Mouse (Mus musculus) kidney, postnatal 0 days (tissue): ENCODE data around the gene Mtg2. TPM values are rescaled to one million over a fixed set of nuclear protein-coding genes. Genes with fewer than 3 reads are reported as not detected.

Experiments
- ATAC-seq: fragments of 200-750 bp; cut with Nextera tagmentation; replicated peaks from 2 replicates; pipeline ENCODE4 v1.8.0; 2017; ENCODE audit warnings: low read depth, moderate number of reproducible peaks, moderate TSS enrichment, moderate library complexity; ENCODE audit not compliant: low FRiP score
- DNase-seq: peaks from one replicate; pipeline ENCODE4 v3.0.0-alpha.2; 2016; ENCODE audit warnings: low spot score
- H3K27ac ChIP-seq: fragments of 300-500 bp; sonication (generic); 2 replicates; pipeline ENCODE4 v1.5.1; 2014; ENCODE audit warnings: mild to moderate bottlenecking
- H3K27me3 ChIP-seq: fragments of 300-500 bp; sonication (generic); 2 replicates; pipeline ENCODE4 v1.6.1; 2014; ENCODE audit warnings: low read length, mixed read lengths; ENCODE audit not compliant: insufficient read depth
- H3K36me3 ChIP-seq: fragments of 300-500 bp; sonication (generic); 2 replicates; pipeline ENCODE4 v1.6.1; 2014; ENCODE audit warnings: low read length, mixed read lengths; ENCODE audit not compliant: insufficient read depth
- H3K4me1 ChIP-seq: fragments of 300-500 bp; sonication (generic); replicated peaks from 2 replicates; pipeline ENCODE4 v1.6.1; 2014; ENCODE audit warnings: antibody characterized with exemption, low read length, mixed read lengths; ENCODE audit not compliant: insufficient read depth
- H3K4me2 ChIP-seq: fragments of 300-500 bp; sonication (generic); 2 replicates; pipeline ENCODE4 v1.6.1; 2014; ENCODE audit warnings: mild to moderate bottlenecking, low read length, moderate library complexity, mixed read lengths
- H3K4me3 ChIP-seq: fragments of 300-500 bp; sonication (generic); replicated peaks from 2 replicates; pipeline ENCODE4 v1.5.1; 2014; ENCODE audit warnings: low read depth, low read length
- H3K9ac ChIP-seq: fragments of 300-500 bp; sonication (generic); 2 replicates; pipeline ENCODE4 v1.6.1; 2014; ENCODE audit warnings: low read depth, low read length
- H3K9me3 ChIP-seq: fragments of 300-500 bp; sonication (generic); replicated peaks from 2 replicates; pipeline ENCODE4 v1.6.1; 2016; ENCODE audit warnings: low read length, inconsistent platforms, mixed read lengths
- CTCF ChIP-seq: IDR thresholded peaks from 2 replicates; pipeline ENCODE4 v1.5.1; 2016; ENCODE audit warnings: antibody characterized with exemption, low read depth, mild to moderate bottlenecking, moderate library complexity
- WGBS: fragments of 180-500 bp; shearing (Covaris S2); extraction: QIAGEN DNeasy Blood & Tissue Kit; methylation state at CpG from one replicate; pipeline ENCODE4 v1.1.7; 2014; 5-methylcytosine and 5-hydroxymethylcytosine counted together
- polyA plus RNA-seq: library from polyadenylated mRNA; unstranded; fragments of >200 nt; fragmentation: Nextera tagmentation; extraction: Ambion mirVana; gene quantifications from 2 replicates; pipeline ENCODE4 v1.2.1, GENCODE M21; 2015

Mtg2 gene
- polyA plus RNA-seq, 1 experiment from 2014 or later: 18.6 TPM

DNA sequence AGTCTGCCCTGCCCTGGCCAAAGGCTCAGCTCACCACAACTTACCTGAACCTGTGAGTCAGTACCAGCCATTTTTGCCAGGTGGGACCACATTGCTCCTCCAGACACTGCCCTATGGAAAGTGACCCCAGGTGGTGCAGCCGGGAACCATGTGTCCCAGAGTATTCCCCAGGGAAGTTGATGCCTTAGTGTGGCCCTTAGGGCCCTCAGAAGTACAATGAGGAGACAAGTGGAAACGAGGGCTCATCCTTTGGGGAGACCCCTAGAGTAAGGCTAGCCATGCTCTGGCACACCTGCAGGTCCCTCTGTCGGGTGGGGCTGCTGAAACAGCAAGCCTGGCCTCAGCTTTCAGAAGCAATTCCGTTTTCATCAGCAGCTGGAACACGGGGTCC lies 16.2 kb downstream of the Mtg2 start:
- Histone ChIP-seq H3K4me3 (no peak overlapping the region), H3K36me3 (0 out of 2 replicates have a peak, but pooled peaks cover 4% of the 10 kb centered on the region), H3K9me3 (no peaks in the 10 kb centered on the region), H3K9ac (no peak overlapping the region), H3K27ac (no peak overlapping the region), H3K4me2 (no peak overlapping the region), H3K27me3 (no peaks in the 10 kb centered on the region), H3K4me1 (no peaks in the 10 kb centered on the region)
- no peak for TF ChIP-seq CTCF
- 0 out of 2 replicates have a peak, but pooled peaks have one; percentile 5 for ATAC-seq
- WGBS: 81% methylated on average over 5 of the region's 5 CpGs
- no peak for DNase-seq

DNA sequence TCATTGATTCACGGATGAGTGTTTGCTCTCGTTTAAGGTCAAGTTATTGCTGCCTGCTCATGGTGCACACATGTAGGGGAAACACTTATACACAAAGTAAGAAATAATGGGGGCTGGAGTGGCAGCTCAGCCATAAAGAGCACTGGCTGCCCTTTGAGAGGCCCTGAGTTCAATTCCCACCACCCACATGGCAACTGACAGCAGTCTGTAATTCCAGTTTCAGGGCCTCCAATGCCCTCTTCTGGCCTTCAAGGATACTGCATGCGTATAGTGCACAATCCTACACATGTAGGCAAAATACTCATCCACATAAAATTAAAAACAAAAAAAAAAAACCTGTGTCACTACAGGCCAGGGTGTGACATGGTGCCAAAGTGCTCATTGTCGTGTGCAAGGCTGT lies 17.1 kb downstream of the Mtg2 start:
- no peak overlapping the region for H3K4me3 ChIP-seq
- H3K4me2 ChIP-seq: no peak overlapping the region
- TF ChIP-seq CTCF: peak; percentile 30; the same call in 1 of the 2 replicates
- WGBS: 90% methylated on average over 4 of the region's 4 CpGs
- no peak overlapping the region for H3K9ac ChIP-seq
- H3K9me3 ChIP-seq: no peaks in the 10 kb centered on the region
- no peaks in the 10 kb centered on the region for H3K4me1 ChIP-seq
- no peak for DNase-seq
- H3K27ac ChIP-seq: no peak overlapping the region
- ATAC-seq: no peak
- 0 out of 2 replicates have a peak, but pooled peaks cover 4% of the 10 kb centered on the region for H3K36me3 ChIP-seq
- no peaks in the 10 kb centered on the region for H3K27me3 ChIP-seq

DNA sequence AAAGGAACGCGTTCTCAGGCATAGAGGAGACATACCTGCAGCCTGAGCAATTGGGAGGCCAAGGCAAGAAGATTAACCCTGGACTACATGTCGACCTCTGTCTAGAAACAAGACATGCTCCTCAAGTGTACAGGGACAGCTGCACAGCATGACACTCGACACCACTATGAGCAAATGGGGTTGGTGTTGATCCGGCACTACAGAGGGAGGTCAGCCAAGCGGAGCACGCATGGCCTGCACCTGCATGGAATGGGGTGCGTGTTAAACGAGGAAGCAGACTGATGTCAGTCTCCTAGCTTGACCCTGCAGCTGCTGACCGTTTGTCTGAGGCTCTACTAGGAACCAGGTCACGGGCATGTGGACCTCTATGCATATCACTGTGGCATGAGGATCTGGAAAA lies 19.9 kb downstream of the Mtg2 start:
- Histone ChIP-seq H3K27ac (no peak overlapping the region), H3K4me1 (no peaks in the 10 kb centered on the region), H3K9ac (no peak overlapping the region), H3K9me3 (no peaks in the 10 kb centered on the region), H3K4me2 (no peak overlapping the region), H3K27me3 (no peaks in the 10 kb centered on the region), H3K4me3 (no peak overlapping the region), H3K36me3 (0 out of 2 replicates have a peak, but pooled peaks cover 4% of the 10 kb centered on the region)
- no peak for TF ChIP-seq CTCF
- ATAC-seq: no peak; the same call in 1 of the 2 replicates
- DNase-seq: no peak
- 30% methylated on average over 11 of the region's 11 CpGs for WGBS

DNA sequence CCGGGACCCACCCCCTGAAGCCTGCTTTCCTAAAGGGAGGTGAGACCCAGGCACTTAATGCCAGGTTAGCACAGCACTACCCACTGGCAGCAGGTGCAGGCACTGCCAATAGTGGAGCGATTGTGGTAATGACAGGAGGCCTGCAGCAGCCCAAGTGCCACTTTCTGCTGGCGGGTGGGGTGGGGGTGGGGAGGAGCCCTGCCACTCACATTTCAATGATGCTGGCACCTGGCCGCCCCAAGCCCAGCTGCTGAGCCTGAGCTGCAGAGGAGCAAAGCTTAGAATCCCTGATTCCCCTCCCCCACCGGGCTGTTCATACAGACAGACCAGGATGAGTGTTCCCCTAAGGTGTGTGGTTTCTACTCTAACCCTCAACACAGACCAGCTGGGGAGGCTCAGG lies 25.3 kb downstream of the Mtg2 start:
- H3K4me1 ChIP-seq: no peaks in the 10 kb centered on the region
- H3K27ac ChIP-seq: no peak overlapping the region
- H3K4me2 ChIP-seq: no peak overlapping the region
- no peaks in the 10 kb centered on the region for H3K36me3 ChIP-seq
- no peak overlapping the region for H3K4me3 ChIP-seq
- H3K9ac ChIP-seq: no peak overlapping the region
- H3K9me3 ChIP-seq: no peaks in the 10 kb centered on the region
- no peak for TF ChIP-seq CTCF
- peaks cover 8% of the 10 kb centered on the region; the same call in 1 of the 2 replicates for H3K27me3 ChIP-seq
- DNase-seq (no peak), ATAC-seq (no peak)
- 29% methylated on average over 5 of the region's 5 CpGs for WGBS

DNA sequence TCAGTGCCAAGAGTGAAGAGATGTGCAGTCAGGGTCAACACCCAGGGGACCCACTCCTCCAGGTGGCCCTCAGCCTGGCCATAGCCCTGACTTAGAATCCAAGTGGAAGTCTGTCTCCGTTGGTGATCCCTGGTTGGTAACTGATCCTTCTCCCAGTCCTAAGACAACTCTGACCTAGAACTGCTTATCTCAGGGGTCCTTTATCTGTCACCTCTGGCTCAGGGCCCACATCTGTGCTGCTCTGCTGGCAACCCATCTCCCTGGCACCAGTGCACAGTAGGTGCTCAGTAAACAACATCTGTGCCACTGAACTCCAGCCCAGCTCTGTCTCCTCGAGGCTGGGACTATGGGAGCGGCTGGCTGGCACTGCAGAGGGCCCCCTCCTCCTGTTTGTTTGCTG lies 27.2 kb downstream of the Mtg2 start:
- Histone ChIP-seq H3K4me3 (no peak overlapping the region), H3K9me3 (no peaks in the 10 kb centered on the region), H3K27ac (no peak overlapping the region), H3K4me1 (no peaks in the 10 kb centered on the region), H3K4me2 (no peak overlapping the region), H3K36me3 (no peaks in the 10 kb centered on the region), H3K27me3 (peaks cover 25% of the 10 kb centered on the region; the same call in 1 of the 2 replicates), H3K9ac (no peak overlapping the region)
- TF ChIP-seq CTCF: no peak
- WGBS: 42% methylated on average over 3 of the region's 3 CpGs
- ATAC-seq (no peak), DNase-seq (no peak)

DNA sequence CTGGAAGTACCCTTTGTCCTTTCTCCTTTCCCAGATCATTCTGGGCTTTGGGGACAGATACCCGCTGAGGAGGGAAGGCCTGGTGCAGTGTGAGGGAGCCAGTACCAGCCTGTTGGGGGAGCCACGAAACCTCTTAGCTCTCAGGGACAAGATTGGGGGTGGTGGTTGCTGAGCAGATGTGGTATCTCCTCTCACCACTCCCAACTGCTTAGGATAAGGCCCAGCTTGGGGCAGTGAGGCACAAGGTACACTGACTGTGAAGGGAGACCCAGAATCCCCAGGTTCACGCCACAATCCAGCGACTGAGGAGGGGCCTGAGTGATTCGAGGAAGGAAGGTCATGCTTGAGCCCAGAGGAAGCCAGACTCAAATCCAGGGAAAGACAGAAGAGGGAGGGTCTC lies 27.8 kb downstream of the Mtg2 start:
- Histone ChIP-seq H3K27ac (no peak overlapping the region), H3K4me3 (no peak overlapping the region), H3K4me2 (no peak overlapping the region), H3K27me3 (peaks cover 31% of the 10 kb centered on the region), H3K36me3 (no peaks in the 10 kb centered on the region), H3K9ac (no peak overlapping the region), H3K9me3 (no peaks in the 10 kb centered on the region), H3K4me1 (no peaks in the 10 kb centered on the region; the same call in 1 of the 2 replicates)
- ATAC-seq: no peak
- DNase-seq: no peak
- 38% methylated on average over 5 of the region's 5 CpGs for WGBS
- TF ChIP-seq CTCF: no peak

DNA sequence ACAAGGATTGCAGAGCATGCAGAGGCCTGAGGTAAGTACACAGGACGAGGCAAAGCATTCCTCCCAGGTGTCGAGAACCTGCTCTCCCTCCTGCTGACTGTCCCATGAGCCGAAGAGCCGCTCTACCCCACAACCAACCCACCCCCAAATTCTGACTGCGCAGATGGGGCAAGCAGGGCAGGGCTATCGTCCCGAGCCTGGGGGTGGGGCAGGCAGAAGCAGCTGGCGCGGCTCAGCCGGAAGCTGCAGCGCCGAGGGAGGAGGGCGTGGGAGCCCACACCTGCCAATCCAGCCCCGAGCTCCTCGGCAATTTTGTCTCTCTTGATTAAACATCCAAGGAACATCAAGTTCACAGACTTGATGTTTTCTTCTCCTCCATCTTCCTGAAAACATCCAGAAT lies 29.1 kb downstream of the Mtg2 start:
- H3K4me1 ChIP-seq: peaks cover 6% of the 10 kb centered on the region
- 3% methylated on average over 15 of the region's 15 CpGs for WGBS
- DNase-seq: no peak
- no peak overlapping the region for H3K9ac ChIP-seq
- no peaks in the 10 kb centered on the region for H3K36me3 ChIP-seq
- no peak overlapping the region for H3K27ac ChIP-seq
- ATAC-seq: no peak
- H3K27me3 ChIP-seq: peaks cover 43% of the 10 kb centered on the region
- H3K9me3 ChIP-seq: no peaks in the 10 kb centered on the region
- no peak for TF ChIP-seq CTCF
- H3K4me2 ChIP-seq: peak overlapping the region; percentile 10; the same call in 1 of the 2 replicates
- no peak overlapping the region for H3K4me3 ChIP-seq
